Mouse (Mus musculus) bone marrow, adult 2 months (tissue): ENCODE measurements at regions not wholly inside any gene's neighbourhood (a gene's known extent, or its start where the extent isn't known, plus 50 kb on each side); places are given as distances from the start of the nearest gene placed in this dataset.

ENCODE experiments used
- H3K27ac ChIP-seq: fragments of 200-500 bp; 2 replicates; pipeline ENCODE4 v1.5.1; 2012; ENCODE audit warnings: low read depth, mild to moderate bottlenecking, control low read depth, inconsistent platforms, low read length; ENCODE audit not compliant: control insufficient read depth, poor library complexity, insufficient read depth
- H3K4me1 ChIP-seq: fragments of 200-500 bp; 2 replicates; pipeline ENCODE4 v1.6.1; 2011; ENCODE audit warnings: low read length; ENCODE audit not compliant: control insufficient read depth, insufficient read depth
- H3K4me3 ChIP-seq: fragments of 200-500 bp; replicated peaks from 2 replicates; pipeline ENCODE3; 2011; ENCODE audit warnings: mild to moderate bottlenecking, low read depth, low read length, control low read depth; ENCODE audit not compliant: control insufficient read depth
- CTCF ChIP-seq: fragments of 200-500 bp; IDR thresholded peaks from 2 replicates; pipeline ENCODE4 v1.5.1; 2011; ENCODE audit warnings: low read length, control low read depth; ENCODE audit not compliant: control insufficient read depth, insufficient read depth
- POLR2A ChIP-seq: fragments of 200-500 bp; IDR thresholded peaks from 2 replicates; pipeline ENCODE4 v1.6.1; 2011; ENCODE audit warnings: low read depth, mild to moderate bottlenecking, control low read depth, low read length, borderline replicate concordance; ENCODE audit not compliant: control insufficient read depth
- WGBS: fragments of 180-500 bp; shearing (Covaris S2); methylation state at CpG from one replicate; pipeline ENCODE4 v1.1.7; 2018; 5-methylcytosine and 5-hydroxymethylcytosine counted together

- no peak for TF ChIP-seq CTCF
- TF ChIP-seq POLR2A = no peak
- WGBS = 71% methylated on average over 9 of the region's 9 CpGs
- no peak overlapping the region for H3K27ac ChIP-seq
- H3K4me3 ChIP-seq = no peak overlapping the region
- H3K4me1 ChIP-seq = no peaks in the 10 kb centered on the region
Observed at GRCm38 (mm10) chr12:99625094-99625493, 61.7 kb upstream of the Foxn3 start.

DNA sequence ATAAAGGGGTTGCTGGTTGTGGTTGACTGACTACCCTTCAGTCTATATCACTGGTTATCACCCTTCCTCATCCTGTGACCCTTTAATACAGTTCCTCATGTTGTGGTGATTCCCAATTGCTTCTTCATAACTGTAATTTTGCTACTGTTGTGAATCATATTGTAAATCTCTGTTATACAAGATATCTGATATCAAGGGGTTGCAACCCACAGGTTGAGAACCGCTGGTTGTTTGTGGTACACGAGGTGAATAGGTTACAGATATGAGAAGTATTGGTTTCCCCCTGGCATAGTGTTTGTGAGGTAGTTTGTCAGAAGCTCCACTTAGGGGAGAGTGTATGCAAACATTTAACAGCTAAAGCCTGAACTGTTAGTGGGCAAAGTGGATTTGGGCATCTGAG lies 58.9 kb upstream of the Foxn3 start:
- Histone ChIP-seq H3K4me1 (no peaks in the 10 kb centered on the region), H3K4me3 (no peak overlapping the region), H3K27ac (no peak overlapping the region)
- no peak for TF ChIP-seq CTCF
- no peak for TF ChIP-seq POLR2A
- 33% methylated on average over 2 of the region's 2 CpGs for WGBS

DNA sequence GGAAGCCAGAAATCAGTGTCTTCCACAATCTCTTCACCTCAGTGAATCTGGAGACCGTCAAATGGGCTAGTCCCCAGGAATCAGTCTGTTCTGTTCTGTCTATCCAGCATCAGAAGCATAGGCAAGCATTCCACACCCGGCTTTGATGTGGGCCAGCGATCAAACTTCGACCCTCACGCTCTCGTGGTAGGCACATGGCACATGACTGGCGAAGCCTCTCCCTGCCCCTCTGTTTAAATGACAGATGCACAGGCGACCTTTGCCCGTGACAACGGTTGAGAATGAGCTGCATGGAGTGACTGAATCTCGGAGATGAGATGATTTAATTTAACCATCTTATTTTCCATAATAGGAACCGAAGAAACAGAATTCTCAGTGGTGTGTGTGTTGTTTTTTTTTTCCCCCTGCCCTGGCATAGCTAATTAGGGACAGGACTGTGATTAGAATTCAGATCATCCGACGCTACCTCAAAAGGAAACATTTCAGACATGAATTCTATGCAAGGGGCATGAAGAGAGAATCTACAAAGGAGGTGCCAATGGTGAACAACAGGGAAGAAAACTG lies 53.9 kb upstream of the Foxn3 start:
- H3K4me3 ChIP-seq = no peak overlapping the region
- no peak overlapping the region for H3K27ac ChIP-seq
- no peak for TF ChIP-seq CTCF
- TF ChIP-seq POLR2A = no peak
- no peaks in the 10 kb centered on the region for H3K4me1 ChIP-seq
- 85% methylated on average over 14 of the region's 14 CpGs for WGBS

- TF ChIP-seq CTCF (no peak), POLR2A (no peak)
- 66% methylated on average over 6 of the region's 6 CpGs for WGBS
- Histone ChIP-seq H3K4me1 (no peaks in the 10 kb centered on the region; the same call in 1 of the 2 replicates), H3K27ac (no peak overlapping the region), H3K4me3 (no peak overlapping the region)
Observed at GRCm38 (mm10) chr12:99614420-99614819, 51.0 kb upstream of the Foxn3 start.
